Mouse (Mus musculus): ENCODE measurements around the gene Upp2. TPM values are rescaled to one million over a fixed set of nuclear protein-coding genes. Genes with fewer than 3 reads are reported as not detected.

The Upp2 gene
- polyA plus RNA-seq, 1 experiment from 2014 or later, result 8.5 TPM

DNA sequence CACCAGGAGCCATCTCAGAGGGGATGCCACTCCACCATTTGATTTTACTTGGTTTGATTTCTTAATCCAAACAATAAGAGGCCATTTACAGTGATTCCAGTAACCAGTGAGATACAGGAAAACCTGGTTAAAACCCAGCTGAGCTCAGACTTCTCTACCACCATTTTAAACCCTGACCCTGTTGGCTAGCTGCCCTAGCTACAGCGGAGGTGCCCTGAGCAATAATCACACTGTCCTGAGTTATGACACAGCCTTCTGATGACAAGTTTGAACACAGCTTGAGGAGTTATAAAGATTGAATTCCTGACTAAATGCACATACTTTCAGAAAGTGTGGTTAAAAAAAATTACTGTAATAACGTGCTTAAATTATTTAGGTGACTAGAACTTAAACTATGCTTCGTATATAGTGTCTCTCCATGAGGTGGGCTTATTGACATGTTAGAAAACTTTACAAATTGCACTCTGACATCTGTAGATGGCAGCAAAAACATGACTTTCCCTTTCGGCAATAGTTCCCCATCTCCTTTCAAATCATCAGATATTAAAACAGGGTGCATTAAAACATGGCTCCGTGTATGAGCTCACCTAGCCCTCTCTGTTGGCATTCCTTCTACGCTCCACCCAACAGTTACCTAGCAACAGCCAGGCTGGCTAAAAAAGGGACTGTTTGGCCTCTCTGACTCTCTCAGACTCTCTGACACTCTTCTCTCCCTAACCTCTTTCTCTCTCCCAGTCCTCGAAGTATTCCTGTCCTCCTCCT is 263.1 kb downstream of the Upp2 start:
- peak; percentile 87 for ATAC-seq (ENCODE audit: low FRiP score, low TSS enrichment)
- Histone ChIP-seq H3K4me2 (replicated peaks; ENCODE audit: low read depth, low read length) (no peak overlapping the region), H3K27me3 (ENCODE audit: insufficient read depth, low read length) (no peaks in the 10 kb centered on the region), H3K9ac (replicated peaks; ENCODE audit: low read length) (no peak overlapping the region), H3K4me1 (ENCODE audit: insufficient read depth, low read length) (no peaks in the 10 kb centered on the region), H3K36me3 (ENCODE audit: insufficient read depth, low read length) (no peaks in the 10 kb centered on the region), H3K9me3 (ENCODE audit: low read length) (no peaks in the 10 kb centered on the region), H3K27ac (ENCODE audit: low read length) (no peak overlapping the region), H3K4me3 (ENCODE audit: low read length) (no peak overlapping the region)
- WGBS, result 52% methylated on average over 7 of the region's 7 CpGs

DNA sequence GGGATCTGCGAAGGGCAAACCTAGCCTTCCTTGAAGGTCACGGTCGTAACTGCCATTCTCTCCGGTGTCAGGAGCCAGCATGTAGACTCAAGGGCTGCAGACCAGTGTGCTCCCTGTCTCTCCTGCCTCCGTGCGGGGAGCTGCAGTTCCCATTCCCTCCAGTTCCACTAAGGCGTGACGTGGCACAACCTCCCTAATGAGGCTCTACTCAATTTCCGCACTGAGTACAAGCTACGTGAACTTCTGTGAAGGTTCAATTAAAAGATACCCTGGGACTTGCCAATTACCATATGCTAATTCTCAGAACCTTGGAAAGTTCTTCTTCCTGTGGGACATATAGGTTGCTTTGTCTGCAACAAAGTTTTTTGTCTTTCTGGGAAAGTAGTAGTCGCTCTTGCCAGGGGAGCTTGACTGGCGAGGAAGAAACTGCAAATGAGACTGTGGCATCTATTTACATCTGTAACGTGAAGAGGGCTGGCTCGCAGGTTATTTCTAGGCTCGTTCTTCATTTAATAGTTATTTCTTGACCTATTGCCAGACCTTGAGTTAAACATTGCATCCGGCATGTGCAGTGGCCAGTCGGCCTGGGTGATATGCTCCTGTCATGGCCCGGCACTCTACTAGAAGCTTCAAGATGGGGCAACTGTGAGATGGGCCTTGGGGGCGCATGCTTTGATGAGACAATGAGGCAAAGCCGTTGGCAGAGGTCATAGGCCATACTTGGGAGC is 265.3 kb downstream of the Upp2 start:
- no peak for ATAC-seq (ENCODE audit: low FRiP score, low TSS enrichment)
- 83% methylated on average over 20 of the region's 20 CpGs for WGBS

DNA sequence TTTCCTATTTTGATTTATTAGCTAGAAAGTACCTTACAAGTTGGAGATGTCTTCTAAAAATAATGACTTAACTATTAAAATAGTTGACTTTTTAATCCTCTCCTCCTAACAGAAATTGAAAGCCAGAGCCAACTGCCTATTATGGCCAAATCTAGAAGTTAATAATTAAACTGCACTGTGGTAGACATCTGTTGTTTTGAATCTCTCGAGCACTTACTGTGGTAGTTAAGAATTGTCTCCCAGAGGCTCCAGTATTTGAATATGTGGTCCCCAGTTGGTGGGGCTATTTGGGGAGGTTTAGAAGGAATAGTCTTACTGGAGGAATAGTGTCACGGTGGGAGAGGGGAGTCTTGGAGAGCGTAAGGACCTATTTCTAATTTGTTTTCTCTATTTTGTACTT is 273.9 kb downstream of the Upp2 start:
- Histone ChIP-seq H3K36me3 (ENCODE audit: insufficient read depth, low read length) (no peaks in the 10 kb centered on the region), H3K4me1 (ENCODE audit: insufficient read depth, low read length) (peaks cover 4% of the 10 kb centered on the region; the same call in 1 of the 2 replicates), H3K9me3 (ENCODE audit: low read length) (peaks cover 8% of the 10 kb centered on the region), H3K9ac (replicated peaks; ENCODE audit: low read length) (no peak overlapping the region), H3K27ac (ENCODE audit: low read length) (no peak overlapping the region; the same call in 1 of the 2 replicates), H3K4me2 (replicated peaks; ENCODE audit: low read depth, low read length) (no peak overlapping the region), H3K4me3 (ENCODE audit: low read length) (no peak overlapping the region), H3K27me3 (ENCODE audit: insufficient read depth, low read length) (no peaks in the 10 kb centered on the region)
- no peak for ATAC-seq (ENCODE audit: low FRiP score, low TSS enrichment)
- WGBS, result 64% methylated on average over 3 of the region's 3 CpGs

More for the DNA sequence above, 265.3 kb downstream of the Upp2 start:
- Histone ChIP-seq H3K4me2 (replicated peaks; ENCODE audit: low read depth, low read length) (no peak overlapping the region), H3K36me3 (ENCODE audit: insufficient read depth, low read length) (no peaks in the 10 kb centered on the region), H3K27ac (ENCODE audit: low read length) (no peak overlapping the region), H3K9me3 (ENCODE audit: low read length) (no peaks in the 10 kb centered on the region), H3K9ac (replicated peaks; ENCODE audit: low read length) (no peak overlapping the region), H3K4me3 (ENCODE audit: low read length) (no peak overlapping the region), H3K27me3 (ENCODE audit: insufficient read depth, low read length) (no peaks in the 10 kb centered on the region), H3K4me1 (ENCODE audit: insufficient read depth, low read length) (no peaks in the 10 kb centered on the region)

DNA sequence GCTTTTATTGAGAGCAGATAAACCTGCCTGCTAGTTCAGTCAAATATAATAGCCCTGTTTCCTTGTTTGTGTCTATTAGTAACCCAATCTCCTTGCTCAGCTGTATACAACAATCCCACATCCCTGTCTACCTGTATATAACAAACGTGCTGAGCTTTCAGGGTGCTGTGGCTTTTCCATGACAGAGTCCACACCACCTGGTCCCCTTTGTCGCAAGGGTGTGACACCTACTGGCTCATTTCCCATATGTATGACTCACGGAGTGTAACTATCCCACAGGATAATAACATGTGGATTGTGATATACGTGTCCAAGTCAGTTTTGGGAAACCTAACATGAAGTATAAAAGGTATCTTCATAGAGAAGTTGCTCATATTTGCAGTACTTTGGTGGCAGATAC is 275.3 kb downstream of the Upp2 start:
- H3K36me3 ChIP-seq (ENCODE audit: insufficient read depth, low read length), result no peaks in the 10 kb centered on the region

More for the DNA sequence above, 275.3 kb downstream of the Upp2 start:
- Histone ChIP-seq H3K9me3 (ENCODE audit: low read length) (peaks cover 8% of the 10 kb centered on the region), H3K4me1 (ENCODE audit: insufficient read depth, low read length) (peaks cover 4% of the 10 kb centered on the region; the same call in 1 of the 2 replicates), H3K4me2 (replicated peaks; ENCODE audit: low read depth, low read length) (no peak overlapping the region), H3K9ac (replicated peaks; ENCODE audit: low read length) (no peak overlapping the region), H3K27me3 (ENCODE audit: insufficient read depth, low read length) (no peaks in the 10 kb centered on the region), H3K4me3 (ENCODE audit: low read length) (no peak overlapping the region), H3K27ac (ENCODE audit: low read length) (no peak overlapping the region)
- ATAC-seq (ENCODE audit: low FRiP score, low TSS enrichment), result no peak
- 82% methylated on average over 4 of the region's 4 CpGs for WGBS

Other genes starting within 250 kb of the Upp2 start
- 0.30 and 0.35 TPM in 2 replicates for gene Acvr1c, start 209.4 kb upstream of the Upp2 start, polyA plus RNA-seq (2015; fragmentation: Nextera tagmentation; extraction: Ambion mirVana)
- gene Gm17409, start 97.2 kb upstream of the Upp2 start, polyA plus RNA-seq (2015; fragmentation: Nextera tagmentation; extraction: Ambion mirVana), result not detected in 2 replicates
- 5.2 and 5.8 TPM in 2 replicates for gene Acvr1, start 141 bp upstream of the Upp2 start, polyA plus RNA-seq (2015; fragmentation: Nextera tagmentation; extraction: Ambion mirVana)